Mouse (Mus musculus): ENCODE measurements around the gene Slc38a3. TPM values are rescaled to one million over a fixed set of nuclear protein-coding genes. Genes with fewer than 3 reads are reported as not detected.

The Slc38a3 gene
- total RNA-seq, 2 experiments from 2014 or later, result 29.8 to 57.1 TPM

DNA sequence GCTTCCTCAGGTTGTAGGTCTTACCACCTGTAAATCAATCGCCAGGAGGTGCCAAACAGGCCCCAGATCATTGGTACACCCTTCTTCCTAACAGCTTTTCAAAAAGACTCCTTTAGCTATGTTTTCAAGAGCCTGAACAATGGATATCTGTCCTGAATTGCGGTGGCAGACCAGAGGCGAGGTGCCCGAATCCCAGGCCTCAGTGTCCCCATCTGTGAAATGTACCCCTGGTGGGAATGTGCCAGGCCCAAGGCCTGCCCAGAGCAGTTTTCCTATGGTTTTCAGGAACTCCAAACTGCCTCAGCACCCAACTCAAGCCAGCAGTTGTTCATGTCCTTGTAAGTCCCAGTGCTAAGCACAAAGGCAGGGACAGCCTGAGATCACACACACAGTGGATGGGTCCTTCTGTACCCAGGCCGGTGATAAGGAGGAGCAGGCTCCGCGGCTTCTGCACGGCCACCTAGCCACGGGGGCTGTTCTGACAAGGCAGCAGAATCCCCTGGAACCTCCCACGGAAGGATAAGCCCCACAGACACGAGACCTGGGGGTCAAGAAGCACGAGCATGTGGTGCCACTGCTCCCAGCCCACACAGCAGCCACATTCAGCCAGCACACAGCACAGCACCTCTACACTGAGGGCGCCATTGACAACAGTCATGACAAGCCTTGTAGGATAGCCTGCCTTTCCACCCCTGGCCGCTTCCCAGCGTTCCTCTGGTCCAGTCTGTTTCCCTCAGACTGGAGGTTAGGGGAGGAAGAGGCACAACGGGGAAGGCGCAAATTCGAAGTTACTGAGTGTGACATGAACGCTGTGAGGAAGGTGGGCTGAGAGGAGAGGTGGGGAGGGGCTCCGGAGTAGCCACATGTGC, 41.7 kb downstream of the Slc38a3 start:
- DNase-seq, result no peak
- intact Hi-C loops (cut with DNase I; ENCODE audit: low total_unique reads), result no loop called here

DNA sequence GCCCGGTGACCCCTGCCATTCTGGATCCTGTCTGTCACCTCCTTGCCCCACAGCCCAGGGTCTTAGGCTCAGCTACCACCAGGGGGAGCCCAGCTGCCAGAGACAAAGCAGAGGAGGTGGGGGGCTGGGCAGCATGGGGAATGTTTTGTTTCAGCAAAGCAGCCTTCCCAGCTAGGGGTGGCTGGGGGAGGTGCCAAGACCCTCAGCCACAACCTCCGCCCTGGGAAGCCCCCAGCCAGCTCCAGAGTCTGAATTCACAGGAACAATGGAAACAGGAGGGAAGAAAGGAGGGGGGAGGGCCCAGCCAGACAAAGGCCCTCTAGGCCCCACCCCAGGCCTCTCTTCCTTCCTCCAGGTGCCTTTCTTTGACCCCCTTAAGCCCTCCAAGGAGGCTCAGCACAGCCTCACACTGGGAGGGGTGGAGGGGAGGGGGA, 42.5 kb downstream of the Slc38a3 start:
- peak; percentile 88 for DNase-seq
- intact Hi-C loops (cut with DNase I; ENCODE audit: low total_unique reads), result no loop called here

DNA sequence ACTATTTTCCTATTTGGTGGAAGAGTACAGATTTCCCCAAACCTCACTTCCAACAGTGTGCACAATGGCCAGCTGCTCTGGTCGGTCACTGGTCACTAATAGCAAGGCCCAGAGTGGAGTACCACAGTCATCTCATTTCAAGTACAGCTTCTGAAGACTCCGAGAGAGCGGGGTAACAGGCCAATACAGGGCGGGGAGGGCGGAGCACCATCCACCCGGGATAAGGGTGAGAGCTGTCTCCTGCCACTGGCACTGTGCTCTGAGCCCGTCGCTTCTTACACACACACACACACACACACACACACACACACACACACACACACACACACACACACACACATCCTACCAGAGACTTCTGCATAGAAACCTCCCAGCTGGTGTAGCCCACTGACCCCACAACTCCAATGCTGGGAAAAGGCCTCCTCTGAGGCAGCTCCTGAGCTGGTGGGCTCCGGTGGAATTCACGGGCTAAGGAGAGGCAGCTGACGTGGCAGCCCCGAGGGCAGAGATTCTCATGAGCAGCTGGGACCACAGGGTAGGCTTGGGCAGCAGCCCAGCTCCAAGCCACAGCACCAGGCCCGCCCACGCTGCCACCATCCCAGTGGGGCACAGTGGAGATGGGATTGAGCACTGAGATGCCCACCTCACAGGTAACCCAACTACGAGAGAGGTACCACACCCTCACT, 43.0 kb downstream of the Slc38a3 start:
- intact Hi-C loops (cut with DNase I; ENCODE audit: low total_unique reads), result no loop called here
- DNase-seq, result no peak

DNA sequence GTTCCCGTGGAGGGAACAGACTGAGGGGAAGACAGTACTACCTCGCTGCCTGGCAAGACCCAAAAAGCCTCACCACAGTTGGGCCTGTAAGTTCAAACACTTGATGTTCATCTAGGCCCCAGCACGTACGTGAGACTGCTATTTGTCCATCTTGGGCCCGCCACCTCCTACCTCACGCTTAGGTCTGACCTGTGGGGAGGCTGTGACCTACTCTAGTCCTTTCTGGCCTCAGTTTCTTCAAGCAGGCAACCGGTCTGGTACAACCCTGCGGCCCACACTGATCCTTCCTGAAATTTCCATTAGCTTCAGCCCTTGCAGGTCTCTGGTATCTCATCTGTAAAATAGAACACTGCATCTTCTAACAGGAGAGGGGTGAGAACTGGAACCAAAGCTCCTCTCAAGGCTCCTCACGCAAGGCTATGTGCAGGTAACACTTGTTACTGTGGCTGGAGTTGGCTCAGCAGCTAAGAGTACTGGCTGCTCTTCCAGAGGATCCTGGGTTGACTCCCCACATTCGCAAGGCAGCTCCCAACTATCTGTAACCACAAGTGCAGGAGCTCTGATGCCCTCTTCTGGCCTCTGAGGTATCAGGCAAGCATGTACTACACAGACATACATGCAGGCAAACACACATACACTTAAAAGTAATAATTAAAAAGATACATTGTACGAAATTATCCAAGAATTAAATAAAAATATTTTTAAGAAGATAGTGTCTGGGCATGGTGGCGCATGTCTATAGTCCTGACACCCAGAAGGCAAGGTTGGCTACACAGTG, 43.8 kb downstream of the Slc38a3 start:
- DNase-seq, result no peak
- intact Hi-C loops (cut with DNase I; ENCODE audit: low total_unique reads), result no loop called here

DNA sequence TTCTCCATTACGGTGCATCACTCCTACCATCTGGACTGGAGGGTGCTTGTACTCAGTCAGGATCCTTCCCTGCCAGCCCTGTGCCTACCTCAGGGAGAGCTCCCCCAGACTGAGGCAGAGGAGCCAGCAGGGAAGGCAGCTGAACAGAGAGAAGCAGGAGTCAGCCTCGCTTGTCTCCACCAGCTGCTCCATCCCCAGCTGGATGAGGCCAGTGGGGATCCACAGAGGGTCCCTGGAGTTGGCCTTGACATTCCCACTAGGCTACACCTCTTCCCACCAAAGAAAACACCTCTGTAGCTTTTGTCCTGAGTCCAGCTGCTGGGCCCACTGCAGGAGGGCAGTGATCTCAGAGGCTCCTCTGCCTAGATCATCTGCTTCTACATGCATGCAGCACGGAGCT, 44.4 kb downstream of the Slc38a3 start:
- intact Hi-C loops (cut with DNase I; ENCODE audit: low total_unique reads), result no loop called here
- DNase-seq, result no peak

DNA sequence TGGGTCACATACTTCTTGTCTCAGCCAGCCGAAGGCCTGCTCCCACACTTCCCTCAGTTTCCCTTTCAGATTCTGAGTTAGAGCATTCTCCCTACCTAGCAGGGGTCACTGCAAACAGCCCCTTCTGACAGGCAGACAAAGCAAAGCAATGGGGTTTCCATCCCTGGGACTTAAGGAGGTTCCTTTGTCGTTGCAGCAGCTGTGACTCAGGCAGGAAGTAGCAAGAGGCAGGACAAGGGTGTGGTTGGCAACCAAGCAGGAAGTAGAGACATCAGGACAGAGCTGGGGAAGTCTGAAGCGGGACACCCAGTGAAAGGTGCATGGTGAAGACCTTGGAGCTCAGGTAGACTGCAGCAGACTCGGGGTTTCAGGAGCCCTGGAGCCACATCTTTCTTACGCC, 44.8 kb downstream of the Slc38a3 start:
- DNase-seq, result no peak

DNA sequence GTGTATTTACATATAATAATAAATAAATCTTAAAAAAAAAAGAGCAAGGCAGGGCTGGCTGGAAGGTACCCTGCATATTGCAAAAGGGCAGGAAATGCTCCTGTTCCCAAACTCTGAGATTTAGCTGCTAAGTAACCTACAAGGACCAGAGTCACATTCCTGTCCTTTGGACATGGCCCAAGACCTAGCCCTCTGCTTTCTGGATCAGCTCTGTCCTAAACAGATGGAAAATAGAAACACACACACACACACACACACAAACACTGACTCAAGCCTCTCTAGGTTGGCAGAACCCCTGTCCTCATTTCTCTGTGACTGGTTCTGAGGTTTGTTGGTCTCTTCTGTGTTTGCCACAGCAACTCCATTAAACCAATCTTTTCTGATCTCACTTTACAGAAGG, 48.4 kb downstream of the Slc38a3 start:
- DNase-seq, result no peak
- intact Hi-C loops (cut with DNase I; ENCODE audit: low total_unique reads), result no loop called here

More for the DNA sequence above, 44.8 kb downstream of the Slc38a3 start:
- intact Hi-C loops (cut with DNase I; ENCODE audit: low total_unique reads), result no loop called here

DNA sequence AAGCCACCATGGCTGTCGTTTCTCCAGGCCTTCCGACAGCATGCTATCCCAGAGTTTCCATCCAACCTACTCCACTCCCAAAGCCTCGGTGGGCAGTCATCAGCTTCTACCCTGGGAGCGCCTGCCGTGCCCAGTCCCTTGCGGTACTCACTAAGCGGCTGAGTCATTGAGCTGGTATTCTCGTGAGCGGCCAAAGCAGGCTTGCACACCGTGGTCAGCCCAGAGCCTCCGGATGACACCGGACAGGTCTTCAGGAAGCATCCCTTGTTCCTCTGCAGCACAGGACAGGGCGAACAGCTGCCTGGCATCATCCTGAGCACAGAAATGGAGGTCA, 49.8 kb downstream of the Slc38a3 start:
- intact Hi-C loops (cut with DNase I; ENCODE audit: low total_unique reads), result no loop called here

DNA sequence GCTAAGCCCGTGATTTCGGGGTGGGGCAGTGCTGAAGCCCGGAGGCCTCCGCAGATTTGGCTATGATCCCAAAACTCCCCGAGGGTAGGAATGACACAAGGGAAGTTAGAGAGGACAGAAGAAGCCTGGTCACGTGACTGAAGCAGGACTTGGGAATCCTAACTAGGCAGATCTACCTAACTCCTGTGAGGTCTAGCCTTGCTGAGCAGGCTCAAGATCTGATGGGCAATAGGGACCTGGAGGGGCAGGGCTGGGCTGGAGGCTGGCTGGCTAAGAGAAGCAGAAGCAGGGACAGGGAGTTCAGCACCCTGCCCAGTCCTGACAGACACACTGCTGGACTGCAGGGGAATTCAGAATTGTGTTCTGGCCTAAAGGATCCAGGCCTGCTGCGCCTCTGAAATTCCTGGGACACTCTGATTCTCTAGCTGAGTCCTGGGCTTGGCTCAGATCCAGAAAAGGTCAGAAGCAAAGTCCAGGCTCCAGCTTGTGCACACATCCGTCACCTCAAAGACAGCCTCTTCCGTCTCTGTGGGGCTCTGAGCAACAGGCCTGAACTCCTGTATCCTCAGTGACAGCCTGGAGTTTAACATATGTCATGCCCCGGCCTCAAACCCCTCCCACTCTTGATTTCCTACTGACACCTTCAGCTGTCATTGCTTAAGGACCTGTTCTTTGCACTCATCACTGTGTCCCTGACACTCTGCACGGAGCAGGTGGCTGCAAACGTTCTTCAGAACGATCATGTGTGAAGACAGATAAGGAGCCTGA, 50.4 kb downstream of the Slc38a3 start:
- no peak for DNase-seq
- intact Hi-C loops (cut with DNase I; ENCODE audit: low total_unique reads), result no loop called here

More for the DNA sequence above, 49.8 kb downstream of the Slc38a3 start:
- no peak for DNase-seq

DNA sequence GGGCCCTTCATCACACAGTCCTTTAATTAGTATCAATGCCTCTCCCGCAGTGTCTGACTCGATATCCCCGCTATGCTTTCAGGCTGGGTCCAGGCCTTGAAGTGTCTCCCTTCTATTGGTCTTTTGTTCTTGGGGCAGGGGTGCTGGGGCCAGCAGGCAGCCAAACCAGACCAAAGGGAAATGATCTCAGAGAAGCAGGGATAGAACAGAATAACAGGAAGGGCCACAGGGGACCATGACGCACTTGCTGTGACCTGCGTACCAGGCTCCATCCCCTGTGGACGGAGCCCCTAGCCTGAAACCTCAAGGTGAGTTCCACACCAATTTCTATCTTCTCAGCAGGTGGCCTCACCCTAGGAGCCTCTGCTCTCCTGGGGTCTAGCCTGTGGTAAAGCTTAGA, 51.2 kb downstream of the Slc38a3 start:
- intact Hi-C loops (cut with DNase I; ENCODE audit: low total_unique reads), result no loop called here
- DNase-seq, result no peak

DNA sequence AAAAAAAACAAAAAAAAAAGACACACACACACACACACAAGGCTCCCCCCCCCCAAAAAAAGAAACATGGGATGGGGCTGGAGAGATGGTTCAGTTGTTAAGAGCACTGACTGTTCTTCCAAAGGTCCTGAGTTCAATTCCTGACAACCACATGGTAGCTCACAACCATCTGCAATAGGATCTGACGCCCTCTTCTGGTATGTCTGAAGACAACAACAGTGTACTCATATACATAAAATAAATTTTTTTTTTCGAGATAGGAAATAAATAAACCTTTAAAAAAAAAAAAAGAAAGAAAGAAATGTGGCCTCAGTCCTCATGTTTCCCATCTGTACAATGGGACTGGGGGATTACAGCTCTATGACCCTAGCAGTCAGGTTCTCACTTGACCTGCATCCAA, 51.9 kb downstream of the Slc38a3 start:
- no peak for DNase-seq
- intact Hi-C loops (cut with DNase I; ENCODE audit: low total_unique reads), result no loop called here

DNA sequence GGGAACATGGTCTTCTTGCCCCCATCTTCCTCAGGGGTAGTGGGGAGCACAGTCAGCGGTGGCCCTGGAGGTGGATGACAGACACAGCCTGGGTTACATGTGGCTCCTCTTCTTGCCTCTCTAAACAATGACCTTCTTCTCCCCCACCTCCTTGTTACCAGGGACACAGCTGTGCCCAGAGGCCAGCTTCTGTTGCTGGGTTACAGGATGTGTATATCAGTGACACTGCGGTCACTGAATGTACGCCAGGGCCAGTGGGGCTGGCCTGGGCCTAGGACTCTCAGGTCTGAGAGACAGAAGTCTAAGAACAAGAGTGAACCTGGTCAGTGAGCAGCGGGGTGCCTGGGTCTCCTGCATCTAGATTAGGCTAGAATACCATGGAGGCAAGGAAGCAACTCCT, 54.3 kb downstream of the Slc38a3 start:
- intact Hi-C loops (cut with DNase I; ENCODE audit: low total_unique reads), result no loop called here
- DNase-seq, result peak; percentile 16

DNA sequence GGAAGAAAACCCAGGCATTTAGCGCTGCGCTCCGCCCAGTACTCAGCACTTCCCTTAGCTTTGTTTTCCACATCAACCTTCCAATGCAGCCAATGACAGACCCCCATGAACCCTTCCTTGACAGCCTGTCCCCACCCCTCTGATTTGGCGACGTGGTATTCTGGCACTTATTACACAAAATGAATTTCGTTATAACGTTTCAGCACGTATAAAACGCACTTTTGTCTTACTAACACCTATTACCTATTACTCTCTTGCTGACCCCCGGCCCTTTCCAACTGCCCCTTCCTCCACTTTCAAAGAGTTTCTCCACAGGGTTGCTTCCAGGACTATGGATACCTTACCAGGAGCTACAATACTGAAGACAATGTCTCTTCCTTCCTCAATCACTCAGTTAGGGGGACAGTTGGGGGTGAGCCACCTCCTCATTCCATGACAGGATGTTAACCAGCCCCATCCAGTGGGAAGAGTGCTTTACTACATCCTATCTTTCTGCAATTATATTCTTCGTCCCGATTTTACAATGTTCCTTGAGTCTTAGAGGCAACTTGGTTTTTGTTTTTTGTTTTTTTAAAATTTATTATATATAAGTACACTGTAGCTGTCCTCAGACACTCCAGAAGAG, 56.3 kb downstream of the Slc38a3 start:
- intact Hi-C loops (cut with DNase I; ENCODE audit: low total_unique reads), result no loop called here
- DNase-seq, result peak; percentile 41

DNA sequence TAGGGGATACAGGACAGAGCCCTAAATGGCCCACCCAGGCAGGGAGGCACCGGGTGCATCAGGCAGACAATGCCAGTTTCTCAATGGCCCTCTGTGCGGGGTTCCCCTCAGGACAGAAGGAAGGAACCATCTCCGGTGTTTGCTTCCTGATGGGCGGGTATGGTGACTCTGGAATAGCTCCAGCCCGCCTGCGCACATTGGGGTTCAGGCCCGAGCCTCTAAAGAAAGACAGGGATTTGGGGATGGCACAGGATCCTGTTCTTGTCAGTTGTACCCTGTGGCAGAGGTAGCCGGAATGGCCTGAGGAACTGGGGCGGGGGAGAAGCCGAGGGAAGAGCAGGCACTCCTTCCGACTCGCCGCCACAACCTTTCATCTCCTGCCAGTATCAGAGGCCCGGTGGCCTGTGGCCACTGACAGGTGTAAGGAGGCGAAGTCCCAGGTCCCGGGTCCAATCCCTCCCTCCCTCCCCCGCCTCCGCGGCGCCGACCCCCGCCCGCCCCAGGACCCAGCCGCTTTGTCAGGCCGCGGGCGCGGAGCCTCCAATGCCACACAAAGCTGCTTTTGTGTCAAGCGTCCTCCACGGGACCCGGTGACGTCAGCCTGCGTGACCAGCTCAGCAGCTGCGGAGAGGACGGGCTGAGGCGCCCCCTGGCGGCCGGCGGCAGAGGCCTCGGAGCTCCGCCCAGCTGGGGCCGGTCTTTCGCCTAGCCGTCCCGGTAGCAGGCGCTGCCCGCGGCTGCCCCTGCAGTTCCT, 57.0 kb downstream of the Slc38a3 start:
- intact Hi-C loops (cut with DNase I; ENCODE audit: low total_unique reads), result no loop called here
- peak; percentile 99 for DNase-seq

DNA sequence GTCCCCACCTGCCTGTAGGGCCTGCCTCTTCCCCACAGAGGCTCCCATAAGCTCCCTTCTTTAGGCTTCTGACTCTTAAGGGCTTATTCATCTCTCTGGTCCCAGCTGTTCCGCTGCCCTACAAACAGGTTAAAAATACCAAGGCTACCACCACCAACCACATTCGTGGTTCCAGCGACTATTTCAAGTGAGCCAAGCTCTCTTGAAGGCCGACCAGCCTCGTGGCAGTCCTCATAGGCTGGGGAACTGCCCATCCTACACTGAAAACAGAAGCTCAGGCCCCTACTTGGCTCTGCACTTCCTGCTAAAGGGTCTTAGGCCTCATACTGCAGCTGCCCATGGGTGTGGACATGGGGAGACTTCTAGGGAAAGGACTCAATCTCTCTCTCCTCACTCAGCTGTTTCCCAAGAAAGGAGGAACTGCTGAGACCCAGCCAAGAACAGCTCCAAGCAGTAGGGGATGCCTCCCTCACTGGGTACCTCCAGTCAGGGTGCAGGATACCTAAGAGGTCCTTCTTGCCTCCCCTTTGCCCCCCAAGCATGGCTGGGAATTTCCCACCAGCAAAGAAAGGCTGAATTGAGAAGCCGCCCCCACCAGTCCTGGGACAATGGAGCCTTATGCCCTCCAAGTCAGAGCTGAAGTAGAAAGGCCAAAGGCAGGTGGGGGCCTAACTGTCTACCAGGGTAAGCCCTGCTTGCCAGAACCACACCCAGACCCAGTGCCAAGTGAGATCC, 57.7 kb downstream of the Slc38a3 start:
- DNase-seq, result peak; percentile 30
- intact Hi-C loops (cut with DNase I; ENCODE audit: low total_unique reads), result no loop called here

DNA sequence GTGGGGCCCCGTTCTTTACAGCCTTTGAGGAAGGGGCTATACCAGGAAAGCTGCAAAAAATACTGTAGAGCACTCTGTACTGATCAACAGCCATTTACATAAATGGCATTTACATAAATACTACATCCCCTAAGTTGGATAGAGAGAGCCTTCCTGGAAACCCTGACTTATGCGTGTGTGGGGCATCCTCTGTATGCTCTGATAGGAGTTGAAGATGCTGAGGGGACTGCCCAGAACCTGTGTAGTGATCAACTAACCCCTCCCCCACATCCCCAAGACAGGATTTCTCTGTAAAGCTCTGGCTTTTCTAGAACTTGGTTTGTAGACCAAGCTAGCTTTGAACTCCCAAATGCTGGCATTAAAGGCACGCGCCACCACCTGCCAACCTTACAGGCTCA, 59.9 kb downstream of the Slc38a3 start:
- intact Hi-C loops (cut with DNase I; ENCODE audit: low total_unique reads), result no loop called here
- no peak for DNase-seq

DNA sequence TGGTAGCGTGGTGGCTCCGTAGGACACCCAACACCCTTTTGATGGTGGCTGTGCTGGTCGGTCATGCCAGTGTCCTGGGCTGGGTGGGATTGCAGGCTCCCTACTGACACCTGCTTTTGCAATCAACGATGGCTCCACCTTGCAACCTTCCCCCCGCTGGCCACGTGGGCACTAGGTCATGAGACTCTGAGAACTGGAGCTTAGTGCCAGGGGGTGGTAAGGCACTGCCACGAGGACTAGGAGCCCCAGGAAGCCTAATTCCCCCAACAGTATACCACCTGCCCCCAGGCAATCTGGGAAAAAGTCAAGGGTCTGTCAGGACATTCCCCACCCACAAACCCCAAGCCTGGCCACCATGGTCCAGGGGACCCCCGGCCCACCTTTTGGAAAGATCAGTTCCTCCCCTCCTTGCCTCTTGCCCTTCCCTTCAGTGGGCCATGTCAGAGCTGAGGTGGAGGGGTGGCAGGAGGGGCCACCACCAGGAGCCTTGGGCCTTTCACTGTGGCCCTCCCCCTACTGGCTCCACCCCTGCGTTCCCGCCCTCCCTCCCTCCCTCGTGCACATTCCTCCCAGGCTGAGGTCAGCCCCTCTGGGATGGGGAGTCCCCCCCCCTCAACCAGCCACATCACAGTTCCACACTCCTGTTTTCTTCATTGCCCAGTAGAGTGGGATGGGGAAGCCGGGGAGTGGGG, 60.4 kb downstream of the Slc38a3 start, which contains the start of gene Sema3b:
Gene Sema3b, minus strand, starts transcription at position 489 of the 692 bp plus-strand sequence.
- intact Hi-C loops (cut with DNase I; ENCODE audit: low total_unique reads), result no loop called here
- DNase-seq, result peak; percentile 69
